Mouse (Mus musculus) embryonic fibroblast, embryonic 13.5 days (primary cell): ENCODE data around the gene Gm1123.

Experiments used
- CTCF ChIP-seq: IDR thresholded peaks from 2 replicates; pipeline ENCODE4 v1.5.1; 2011; ENCODE audit warnings: mild to moderate bottlenecking, control low read depth, low read length, moderate library complexity, borderline replicate concordance; ENCODE audit not compliant: insufficient read depth
- POLR2A ChIP-seq: IDR thresholded peaks from 2 replicates; pipeline ENCODE4 v1.6.1; 2011; ENCODE audit warnings: low read depth, mild to moderate bottlenecking, control low read depth, low read length, moderate library complexity

- TF ChIP-seq CTCF: no peak
- TF ChIP-seq POLR2A: no peak
Observed at GRCm38 (mm10) chr9:98962478-98963142, 72.9 kb downstream of the Gm1123 start.
